Mouse (Mus musculus): ENCODE data around the gene Kansl1.
A peak's percentile ranks its signal among the peaks of the same experiment; 100 is the strongest.

Gene Kansl1

GRCm38 (mm10) chr11:104436394-104436954 lies 32.2 kb downstream of the Kansl1 start:
- no peak for DNase-seq

DNA sequence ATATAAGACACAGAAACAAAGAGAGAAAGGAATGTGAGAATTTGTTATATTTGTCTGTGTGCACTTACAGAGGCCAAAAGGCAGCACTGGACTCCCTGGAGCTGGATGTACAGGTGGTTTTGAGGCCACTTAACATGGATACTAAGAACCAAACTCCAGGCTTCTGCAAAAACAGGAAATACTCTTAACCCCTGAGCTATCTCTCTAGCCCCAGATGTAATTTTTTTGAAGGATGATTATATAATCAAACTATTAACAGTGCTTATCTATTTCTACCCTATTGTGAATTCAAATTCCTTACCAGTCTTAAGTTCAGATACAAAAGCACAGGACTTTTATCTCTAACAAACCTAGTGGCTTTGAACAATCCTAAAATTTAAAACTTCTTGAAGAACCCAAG lies 32.9 kb downstream of the Kansl1 start:
- DNase-seq = no peak

- DNase-seq = no peak
These were observed 33.5 kb downstream of the Kansl1 start for GRCm38 (mm10) chr11:104435141-104435540.

DNA sequence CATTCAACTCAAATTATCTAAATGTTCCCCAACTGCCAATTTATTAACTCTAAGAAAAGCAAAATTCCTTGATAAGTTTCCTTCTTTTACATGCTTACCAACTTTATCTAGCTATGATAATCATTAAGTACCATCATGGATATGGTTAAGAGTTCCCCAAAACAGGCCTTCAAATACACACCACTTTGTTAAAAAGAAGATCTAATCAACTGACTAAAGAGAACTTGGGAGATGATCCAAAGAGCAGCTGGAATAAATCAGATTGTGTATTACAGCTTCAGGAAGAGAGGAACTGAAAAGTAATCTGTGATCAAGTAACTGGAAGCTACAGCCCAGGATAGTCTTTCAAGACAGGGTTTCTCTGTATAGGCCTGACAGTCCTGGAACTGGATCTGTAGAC lies 36.4 kb downstream of the Kansl1 start:
- no peak for DNase-seq

DNA sequence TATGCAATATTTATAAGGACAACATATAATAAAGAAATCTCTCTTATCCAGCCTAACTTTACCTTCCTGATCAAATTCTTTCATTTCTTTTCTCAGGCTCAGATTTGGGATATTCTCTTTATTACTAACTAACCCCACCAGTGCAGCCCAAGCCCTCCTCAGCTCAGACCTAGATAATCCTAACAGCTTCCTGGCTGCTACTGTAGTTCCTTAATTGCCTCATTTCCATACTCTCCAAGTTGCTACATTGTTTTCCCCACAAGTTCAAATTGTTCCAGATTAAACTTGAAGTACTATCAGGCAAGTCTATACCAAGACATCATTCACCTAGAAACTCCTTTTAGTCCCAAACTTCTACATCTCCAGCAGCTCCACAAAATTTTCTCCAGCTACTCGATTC lies 36.9 kb downstream of the Kansl1 start:
- no peak for DNase-seq

DNA sequence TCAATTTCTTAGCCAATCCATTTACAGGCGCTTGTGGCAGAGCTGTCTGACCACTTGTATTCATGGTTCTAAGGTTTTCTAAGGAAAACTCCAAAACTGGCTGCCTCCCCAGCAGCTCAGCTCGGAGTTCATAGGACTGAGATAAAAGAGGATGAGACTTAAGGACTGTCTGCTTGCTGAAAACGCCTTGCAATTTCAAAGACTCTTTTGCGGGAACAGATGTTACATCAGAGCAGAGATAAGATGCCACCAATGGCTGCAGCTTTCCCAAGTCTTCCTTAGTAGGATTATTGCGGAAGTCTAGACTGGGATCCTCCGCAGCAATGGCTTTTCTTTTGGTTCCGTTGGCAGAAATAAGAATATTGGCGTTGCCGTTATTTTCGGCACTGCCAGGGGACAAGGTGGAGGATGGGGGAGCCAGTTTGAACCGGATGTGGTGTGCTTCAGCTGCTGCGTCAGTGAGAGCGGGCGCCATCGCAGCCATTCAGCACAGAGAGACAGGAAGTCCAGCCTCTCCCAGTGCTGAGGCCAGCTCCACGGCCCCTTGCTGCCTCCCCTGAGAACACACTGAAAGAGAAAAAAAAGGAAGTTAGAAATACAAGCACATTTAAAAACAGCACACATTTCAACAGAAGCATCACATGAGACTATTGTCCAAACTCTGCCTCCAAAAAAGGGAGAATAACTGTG lies 43.8 kb downstream of the Kansl1 start:
- DNase-seq = peak; percentile 68

DNA sequence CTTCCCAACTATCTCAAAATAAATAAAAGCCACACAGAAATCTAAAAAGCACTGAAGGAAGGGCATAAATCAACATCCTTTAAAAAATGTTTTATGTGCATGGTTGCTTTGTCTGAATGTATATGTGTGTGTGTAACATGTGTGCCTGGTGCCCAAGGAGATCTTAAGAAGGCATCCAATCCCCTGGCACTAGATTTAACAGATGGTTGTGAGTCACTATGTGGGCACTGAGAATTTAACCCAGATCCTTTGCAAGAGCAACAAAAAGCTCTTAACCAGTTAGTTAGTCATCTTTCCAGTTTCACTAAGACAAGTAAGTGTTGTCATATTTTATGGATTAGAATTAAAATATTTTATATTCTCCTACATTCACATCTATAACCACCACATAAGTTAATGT lies 56.4 kb downstream of the Kansl1 start:
- no peak for DNase-seq

DNA sequence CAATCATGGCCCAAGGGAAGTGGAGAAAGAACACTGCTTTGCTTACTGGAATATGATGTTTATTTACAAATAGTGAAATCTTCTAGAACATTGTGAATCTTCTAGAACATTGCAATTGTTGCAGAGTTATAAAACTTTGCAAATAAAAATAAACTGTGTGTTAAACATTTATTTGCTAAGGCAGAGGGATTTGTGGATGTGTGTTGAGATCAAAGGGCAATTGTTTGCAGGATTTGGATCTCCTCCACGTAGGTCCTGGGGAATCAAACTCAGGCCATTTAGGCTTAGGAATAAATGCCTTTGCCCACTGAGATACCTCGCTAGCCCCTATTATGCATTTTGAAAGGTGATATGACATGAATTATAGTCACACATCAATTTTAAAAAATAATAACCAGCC lies 61.3 kb downstream of the Kansl1 start:
- no peak for DNase-seq

GRCm38 (mm10) chr11:104400961-104401360 lies 67.7 kb downstream of the Kansl1 start:
- no peak for DNase-seq

DNA sequence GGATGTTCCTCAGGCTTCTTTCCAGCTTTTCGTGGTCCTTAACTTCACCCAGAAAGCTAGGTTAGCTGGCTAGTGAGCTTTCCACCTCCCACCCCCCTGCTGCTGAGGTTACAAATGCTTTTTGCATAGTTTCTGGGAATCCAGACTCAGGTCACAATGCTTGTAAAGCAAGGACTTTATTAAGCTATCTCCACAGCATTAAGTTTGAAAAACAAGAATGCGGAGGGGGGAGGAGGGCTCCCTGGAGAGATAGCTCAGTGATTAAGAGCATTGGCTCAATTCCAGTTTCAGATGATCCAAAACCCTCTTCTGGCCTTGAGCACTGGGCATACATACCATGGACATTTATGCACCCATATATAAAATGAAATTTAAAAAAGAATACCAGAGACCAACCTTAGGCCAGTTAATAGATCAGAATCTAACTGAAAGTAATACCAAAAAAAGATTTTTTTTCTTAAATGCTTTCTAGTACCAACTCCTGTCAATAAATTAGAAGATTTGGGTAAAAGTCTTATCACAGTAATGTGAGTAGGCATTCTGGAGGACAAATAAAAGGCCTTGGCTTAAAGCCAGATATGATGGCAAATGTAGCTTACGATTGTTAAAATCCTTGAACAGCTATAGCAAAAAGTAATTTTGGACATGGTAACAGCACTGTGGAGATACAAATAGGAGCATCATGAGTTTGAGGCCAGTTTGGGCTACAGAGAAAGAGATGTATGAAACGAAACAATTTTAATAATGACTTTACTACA lies 69.0 kb downstream of the Kansl1 start:
- DNase-seq = no peak

GRCm38 (mm10) chr11:104395648-104396047 lies 73.0 kb downstream of the Kansl1 start:
- no peak for DNase-seq

DNA sequence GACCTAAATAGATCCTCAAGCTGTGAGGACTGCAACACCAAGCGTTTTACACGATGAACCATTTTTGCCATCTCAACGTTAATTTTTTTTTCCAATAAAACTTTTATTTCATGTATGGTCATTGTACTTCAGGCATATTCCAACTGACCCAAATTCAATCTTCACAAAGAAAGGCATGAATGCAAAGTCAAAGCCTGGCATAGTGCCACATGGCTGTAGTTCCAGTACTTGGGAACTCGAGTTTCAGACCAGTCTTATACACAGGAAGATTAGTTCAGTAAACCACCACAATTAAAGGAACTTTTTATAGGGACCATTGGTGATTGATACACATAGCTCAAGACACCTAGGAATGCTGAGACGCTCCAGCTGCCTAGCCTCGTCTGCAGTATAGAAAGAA lies 75.5 kb downstream of the Kansl1 start:
- no peak for DNase-seq

DNA sequence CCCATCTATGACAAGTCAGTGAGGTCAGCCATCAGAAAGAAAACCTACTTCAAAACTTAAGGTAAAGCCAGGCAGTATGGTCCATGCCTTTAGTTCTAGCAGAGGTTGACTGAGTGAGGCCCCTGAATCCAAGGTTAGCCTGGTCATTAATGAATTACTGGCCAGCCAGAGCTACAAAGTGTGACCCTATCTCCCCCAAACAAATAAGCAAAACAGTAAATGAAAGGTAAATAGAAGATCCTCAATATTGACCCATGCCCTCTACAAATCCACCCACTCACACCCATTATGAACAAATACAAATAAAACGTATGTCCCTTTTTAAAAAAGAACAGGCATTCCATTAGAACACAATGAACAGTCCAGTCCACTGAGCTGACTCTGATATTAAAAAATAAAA lies 76.5 kb downstream of the Kansl1 start:
- no peak for DNase-seq

DNA sequence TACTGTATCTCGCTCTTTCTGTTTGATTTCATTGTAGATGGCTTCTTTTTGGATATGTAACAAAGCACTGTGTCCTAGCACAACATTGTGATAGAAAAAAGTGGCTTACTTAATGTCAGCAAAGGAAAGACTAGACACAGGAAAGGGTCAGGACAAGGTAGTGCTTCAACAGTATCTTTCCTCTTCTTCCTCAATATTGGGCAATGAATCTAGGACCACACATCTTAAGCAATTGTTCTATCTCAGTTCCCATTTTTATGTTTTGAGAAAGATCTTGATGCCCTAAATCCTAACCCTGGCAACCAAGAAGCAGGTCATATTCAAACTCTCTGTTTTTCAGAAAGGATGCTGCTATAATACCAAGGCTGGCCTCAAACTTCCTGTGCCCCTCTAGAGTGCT lies 81.4 kb downstream of the Kansl1 start:
- no peak for DNase-seq

DNA sequence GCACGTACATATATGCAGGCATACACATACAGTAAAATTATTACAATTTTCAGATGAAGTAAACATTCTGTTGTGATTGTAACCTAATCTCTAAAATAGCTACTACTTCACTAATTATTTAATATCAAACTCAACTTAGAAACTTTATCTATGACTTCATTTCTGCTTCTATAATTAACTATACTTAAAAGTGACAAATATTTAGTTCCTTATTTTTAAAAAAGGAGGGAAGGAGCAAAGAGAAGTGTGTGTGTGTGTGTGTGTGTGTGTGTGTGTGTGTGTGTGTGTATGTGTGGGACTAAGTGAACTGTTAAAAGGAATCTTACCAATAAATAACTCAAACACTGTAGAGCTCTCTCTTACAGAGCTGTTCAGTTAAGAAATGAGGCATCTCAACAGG lies 82.1 kb downstream of the Kansl1 start:
- no peak for DNase-seq

GRCm38 (mm10) chr11:104383167-104383810 lies 85.4 kb downstream of the Kansl1 start:
- no peak for DNase-seq

DNA sequence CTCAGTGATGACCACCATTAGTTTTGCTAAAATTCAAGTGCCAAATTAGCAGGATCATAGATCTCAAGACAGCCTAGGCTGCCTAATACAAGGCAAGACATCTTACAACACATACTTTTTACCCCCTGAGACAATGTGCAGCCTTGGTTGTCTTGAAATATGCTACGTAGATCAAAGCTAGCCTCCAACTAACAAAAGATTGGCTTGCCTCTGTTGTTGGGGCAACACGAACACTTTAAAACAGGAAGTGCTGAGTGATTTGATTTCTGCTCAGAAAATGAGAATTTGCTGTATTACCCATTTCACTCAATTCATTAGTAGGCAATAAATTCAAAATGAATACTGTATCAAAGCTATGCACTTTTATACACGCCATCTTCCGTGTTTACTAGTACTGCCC lies 86.8 kb downstream of the Kansl1 start:
- no peak for DNase-seq

- DNase-seq = peak; percentile 12
These were observed 89.0 kb downstream of the Kansl1 start for GRCm38 (mm10) chr11:104379635-104380034.

DNA sequence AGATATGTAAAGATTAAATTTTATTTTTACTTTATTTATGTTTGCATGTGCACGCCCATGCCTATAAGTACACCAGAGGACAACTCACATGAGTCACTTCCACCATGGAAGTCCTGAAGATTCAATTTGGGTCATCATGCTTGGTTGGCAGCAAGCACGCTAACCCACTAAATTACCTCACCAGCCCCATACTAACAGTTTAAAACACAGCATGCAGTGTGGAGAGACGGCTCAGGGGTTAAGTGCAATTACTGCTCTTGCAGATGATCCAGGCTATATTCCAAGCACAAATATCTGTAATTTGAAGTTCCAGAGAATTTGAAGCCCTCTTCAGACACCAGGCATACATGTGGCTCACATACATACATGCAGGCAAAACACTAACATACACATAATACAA lies 92.4 kb downstream of the Kansl1 start:
- no peak for DNase-seq

DNA sequence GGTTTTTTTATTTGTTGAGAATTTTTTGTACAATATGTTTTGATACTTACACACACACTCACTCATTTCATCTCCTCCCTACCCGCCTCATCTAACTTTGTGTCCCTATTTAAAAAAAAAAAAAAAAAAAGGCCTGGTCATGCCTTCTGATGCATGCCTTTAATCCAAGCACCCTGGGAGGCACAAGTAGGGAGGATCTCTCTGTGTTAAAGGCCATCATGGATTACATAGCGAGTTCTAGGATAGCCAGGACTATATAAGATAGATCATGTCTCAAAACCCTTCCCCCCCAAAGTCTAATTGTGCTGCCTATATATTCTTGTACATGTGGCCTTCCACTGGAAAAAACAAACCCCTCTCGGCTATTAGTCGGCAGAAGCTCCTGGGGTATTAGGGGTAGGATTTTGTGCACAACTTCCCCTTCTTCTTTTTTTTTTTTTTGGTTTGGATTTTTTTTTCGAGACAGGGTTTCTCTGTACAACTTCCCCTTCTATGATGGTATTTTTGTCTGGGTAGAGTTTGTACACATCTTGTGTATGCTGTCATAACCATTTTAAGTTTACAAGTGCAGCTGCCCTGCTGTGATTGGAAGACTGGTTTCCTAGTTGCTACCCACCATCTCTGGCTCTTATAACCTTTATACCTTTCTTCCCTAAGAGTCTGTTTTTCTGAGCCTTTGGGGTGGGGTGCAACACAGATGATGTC lies 101.0 kb downstream of the Kansl1 start:
- no peak for DNase-seq

DNA sequence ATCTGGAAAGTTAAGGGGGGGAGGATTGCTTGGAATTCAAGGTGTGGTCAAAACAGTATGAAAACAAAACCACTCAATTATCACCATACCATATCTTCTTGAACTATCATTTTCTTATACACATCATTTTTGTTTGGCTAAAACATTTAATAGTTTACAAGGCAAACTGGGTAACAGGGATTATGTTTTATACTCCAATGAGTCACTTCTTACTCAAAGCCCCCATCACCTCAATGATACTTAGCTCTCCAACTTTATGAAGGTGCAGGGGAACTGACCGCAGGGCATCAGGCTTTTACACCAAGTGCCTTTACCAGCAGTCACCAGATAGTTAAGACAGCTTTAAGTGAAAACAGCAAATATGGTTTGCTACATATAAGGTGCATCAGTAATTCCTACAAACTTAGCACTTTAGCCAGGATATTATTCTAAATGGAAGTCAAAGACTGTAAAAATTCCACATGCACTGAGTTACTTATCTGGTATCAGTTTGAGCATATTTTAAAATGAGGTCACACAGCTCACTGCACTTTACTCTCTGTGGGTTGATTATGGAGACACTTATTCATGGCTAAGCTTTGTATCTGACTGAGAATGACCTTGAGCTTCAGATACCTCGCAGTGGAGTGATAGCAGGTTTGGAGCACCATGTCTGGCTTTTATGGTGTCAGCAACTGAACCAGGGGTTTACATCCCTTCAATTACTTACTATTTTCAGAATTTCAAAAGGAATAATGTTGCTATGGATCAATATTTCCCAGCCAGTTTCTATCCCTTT lies 104.6 kb downstream of the Kansl1 start:
- DNase-seq = no peak

DNA sequence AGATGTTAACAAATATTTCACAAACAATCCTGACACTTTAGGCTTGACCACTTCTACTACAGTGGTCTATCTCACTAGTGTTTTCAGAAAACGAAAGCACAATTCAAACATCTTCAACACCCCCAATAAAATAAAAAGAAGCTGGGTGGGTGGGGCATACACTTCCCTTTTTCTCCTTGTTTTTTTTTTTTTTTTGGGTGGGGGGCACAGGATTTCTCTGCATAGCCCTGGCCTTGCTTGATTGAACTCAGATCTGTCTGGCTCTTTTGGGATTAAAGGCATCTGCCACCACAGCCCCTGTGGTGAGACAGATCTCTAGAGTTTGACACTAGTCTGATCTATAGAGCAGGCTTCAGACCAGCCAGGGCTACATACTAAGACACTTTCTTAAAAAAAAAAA lies 106.0 kb downstream of the Kansl1 start:
- DNase-seq = no peak
